Mouse (Mus musculus) limb, embryonic 10.5 days (tissue): ENCODE data around the gene Nme1. TPM values are rescaled to one million over a fixed set of nuclear protein-coding genes. Genes with fewer than 3 reads are reported as not detected.
A peak's percentile ranks its signal among the peaks of the same experiment; 100 is the strongest.
"Not testable (repeated sequence)": the region's sequence is repeated elsewhere in the genome, so short reads cannot be mapped to it uniquely, and the experiment has no call there.

Experiments used
- DNase-seq: peaks from one replicate; pipeline ENCODE4 v3.0.0-alpha.2; 2017; ENCODE audit warnings: low spot score
- H3K27ac ChIP-seq: fragments of 300-500 bp; sonication (generic); 2 replicates; pipeline ENCODE4 v1.5.1; 2016; ENCODE audit warnings: mild to moderate bottlenecking
- H3K27me3 ChIP-seq: fragments of 300-500 bp; sonication (generic); 2 replicates; pipeline ENCODE4 v1.6.1; 2016; ENCODE audit warnings: low read depth, mild to moderate bottlenecking; ENCODE audit not compliant: poor library complexity, severe bottlenecking
- H3K36me3 ChIP-seq: fragments of 300-500 bp; sonication (generic); 2 replicates; pipeline ENCODE4 v1.6.1; 2016; ENCODE audit warnings: mild to moderate bottlenecking, moderate library complexity
- H3K4me1 ChIP-seq: fragments of 300-500 bp; sonication (generic); 2 replicates; pipeline ENCODE4 v1.6.1; 2016
- H3K4me3 ChIP-seq: fragments of 300-500 bp; sonication (generic); 2 replicates; pipeline ENCODE4 v1.5.1; 2016; ENCODE audit warnings: mild to moderate bottlenecking, moderate library complexity
- H3K9me3 ChIP-seq: fragments of 300-500 bp; sonication (generic); replicated peaks from 2 replicates; pipeline ENCODE4 v1.6.1; 2016; ENCODE audit warnings: mild to moderate bottlenecking
- WGBS: fragments of 180-500 bp; shearing (Covaris S2); methylation state at CpG from one replicate; pipeline ENCODE4 v1.1.7; 2016; 5-methylcytosine and 5-hydroxymethylcytosine counted together
- polyA plus RNA-seq: library from polyadenylated mRNA; unstranded; fragments of >200 nt; fragmentation: Nextera tagmentation; extraction: Ambion mirVana; gene quantifications from 2 replicates; pipeline ENCODE4 v1.2.1, GENCODE M21; 2016

The Nme1 gene
- polyA plus RNA-seq, 1 experiment from 2014 or later = 386 TPM

- DNase-seq = no peak
- Histone ChIP-seq H3K27me3 (no peaks in the 10 kb centered on the region), H3K36me3 (peaks cover 74% of the 10 kb centered on the region), H3K4me1 (peaks cover 46% of the 10 kb centered on the region), H3K27ac (peak within 1 kb of the TSS; percentile 93), H3K9me3 (no peaks in the 10 kb centered on the region), H3K4me3 (peak within 1 kb of the TSS; percentile 85)
- WGBS = 5% methylated on average over 6 of the region's 6 CpGs
Measured at GRCm38 (mm10) chr11:93956159-93956558, 12.2 kb downstream of the Nme1 start, which contains the start of gene Nme2. Gene Nme2, minus strand, starts transcription at chr11:93956259.

- H3K4me1 ChIP-seq = peaks cover 46% of the 10 kb centered on the region
- no peaks in the 10 kb centered on the region for H3K9me3 ChIP-seq
- H3K36me3 ChIP-seq = peaks cover 74% of the 10 kb centered on the region
- H3K4me3 ChIP-seq = peak overlapping the region; percentile 85
- H3K27me3 ChIP-seq = no peaks in the 10 kb centered on the region
- peak; percentile 95 for DNase-seq
- peak overlapping the region; percentile 93 for H3K27ac ChIP-seq
- WGBS = under 1% methylated on average over 67 of the region's 67 CpGs
Measured at GRCm38 (mm10) chr11:93955256-93956150, 12.8 kb downstream of the Nme1 start.

GRCm38 (mm10) chr11:93954738-93955255 is 13.5 kb downstream of the Nme1 start:
- H3K36me3 ChIP-seq = peaks cover 74% of the 10 kb centered on the region
- DNase-seq = no peak
- H3K4me3 ChIP-seq = peak overlapping the region; percentile 85
- 54% methylated on average over 13 of the region's 13 CpGs for WGBS
- no peaks in the 10 kb centered on the region for H3K9me3 ChIP-seq
- H3K27me3 ChIP-seq = no peaks in the 10 kb centered on the region
- H3K27ac ChIP-seq = peak overlapping the region; percentile 93
- peaks cover 46% of the 10 kb centered on the region for H3K4me1 ChIP-seq

- Histone ChIP-seq H3K9me3 (no peaks in the 10 kb centered on the region), H3K27ac (no peak overlapping the region), H3K36me3 (peaks cover 72% of the 10 kb centered on the region), H3K4me1 (peaks cover 55% of the 10 kb centered on the region), H3K4me3 (peak overlapping the region; percentile 8; the same call in 1 of the 2 replicates), H3K27me3 (no peaks in the 10 kb centered on the region)
- 87% methylated on average over 5 of the region's 5 CpGs for WGBS
- no peak for DNase-seq
Measured at GRCm38 (mm10) chr11:93952376-93952775, 15.9 kb downstream of the Nme1 start.

- Histone ChIP-seq H3K4me3 (no peak overlapping the region), H3K9me3 (no peaks in the 10 kb centered on the region), H3K27me3 (no peaks in the 10 kb centered on the region), H3K27ac (no peak overlapping the region), H3K4me1 (peaks cover 49% of the 10 kb centered on the region), H3K36me3 (peaks cover 66% of the 10 kb centered on the region)
- WGBS = 94% methylated on average over 1 of the region's 1 CpGs
- DNase-seq = no peak
Measured at GRCm38 (mm10) chr11:93950045-93950444, 18.3 kb downstream of the Nme1 start.

- Histone ChIP-seq H3K4me3 (no peak overlapping the region), H3K4me1 (peaks cover 51% of the 10 kb centered on the region), H3K36me3 (peaks cover 64% of the 10 kb centered on the region), H3K27me3 (no peaks in the 10 kb centered on the region), H3K9me3 (no peaks in the 10 kb centered on the region), H3K27ac (no peak overlapping the region)
- WGBS = 92% methylated on average over 9 of the region's 9 CpGs
- peak; percentile 26 for DNase-seq
Measured at GRCm38 (mm10) chr11:93948887-93949567, 19.3 kb downstream of the Nme1 start.

- Histone ChIP-seq H3K27me3 (no peaks in the 10 kb centered on the region), H3K4me3 (no peak overlapping the region), H3K27ac (no peak overlapping the region), H3K36me3 (peaks cover 58% of the 10 kb centered on the region), H3K9me3 (no peaks in the 10 kb centered on the region), H3K4me1 (peaks cover 35% of the 10 kb centered on the region)
- DNase-seq = no peak
- 49% methylated on average over 3 of the region's 3 CpGs for WGBS
Measured at GRCm38 (mm10) chr11:93944986-93945385, 23.3 kb downstream of the Nme1 start.

GRCm38 (mm10) chr11:93940906-93941305 is 27.4 kb downstream of the Nme1 start:
- no peak overlapping the region for H3K4me3 ChIP-seq
- no peak overlapping the region for H3K27ac ChIP-seq
- peaks cover 71% of the 10 kb centered on the region for H3K36me3 ChIP-seq
- peaks cover 18% of the 10 kb centered on the region for H3K4me1 ChIP-seq
- WGBS = 93% methylated on average over 2 of the region's 2 CpGs
- H3K27me3 ChIP-seq = no peaks in the 10 kb centered on the region
- no peak for DNase-seq
- H3K9me3 ChIP-seq = no peaks in the 10 kb centered on the region

GRCm38 (mm10) chr11:93929106-93929505 is 39.2 kb downstream of the Nme1 start:
- Histone ChIP-seq H3K36me3 (peaks cover 99% of the 10 kb centered on the region), H3K4me1 (no peaks in the 10 kb centered on the region), H3K9me3 (no peaks in the 10 kb centered on the region), H3K4me3 (no peak overlapping the region), H3K27me3 (no peaks in the 10 kb centered on the region), H3K27ac (no peak overlapping the region)
- no peak for DNase-seq

GRCm38 (mm10) chr11:93915019-93915418 is 53.3 kb downstream of the Nme1 start:
- H3K36me3 ChIP-seq = peaks cover 98% of the 10 kb centered on the region
- H3K4me3 ChIP-seq, H3K9me3 ChIP-seq, DNase-seq, H3K4me1 ChIP-seq, H3K27me3 ChIP-seq, H3K27ac ChIP-seq: not testable (repeated sequence)
- WGBS = 90% methylated on average over 2 of the region's 2 CpGs

GRCm38 (mm10) chr11:93911603-93912002 is 56.7 kb downstream of the Nme1 start:
- H3K9me3 ChIP-seq = no peaks in the 10 kb centered on the region
- no peaks in the 10 kb centered on the region for H3K27me3 ChIP-seq
- no peak overlapping the region for H3K27ac ChIP-seq
- DNase-seq = no peak
- no peak overlapping the region for H3K4me3 ChIP-seq
- 93% methylated on average over 3 of the region's 3 CpGs for whole genome bisulfite sequencing
- peaks cover 100% of the 10 kb centered on the region for H3K36me3 ChIP-seq
- H3K4me1 ChIP-seq = no peaks in the 10 kb centered on the region

- no peaks in the 10 kb centered on the region for H3K4me1 ChIP-seq
- H3K36me3 ChIP-seq = peaks cover 95% of the 10 kb centered on the region
- no peak for DNase-seq
- H3K27ac ChIP-seq = no peak overlapping the region
- H3K9me3 ChIP-seq = no peaks in the 10 kb centered on the region
- H3K27me3 ChIP-seq = no peaks in the 10 kb centered on the region
- H3K4me3 ChIP-seq = no peak overlapping the region
- 93% methylated on average over 9 of the region's 9 CpGs for WGBS
Measured at GRCm38 (mm10) chr11:93908829-93909228, 59.5 kb downstream of the Nme1 start.

GRCm38 (mm10) chr11:93907839-93908238 is 60.5 kb downstream of the Nme1 start:
- no peak overlapping the region for H3K4me3 ChIP-seq
- H3K27me3 ChIP-seq = no peaks in the 10 kb centered on the region
- 94% methylated on average over 3 of the region's 3 CpGs for WGBS
- no peaks in the 10 kb centered on the region for H3K9me3 ChIP-seq
- H3K27ac ChIP-seq = no peak overlapping the region
- peaks cover 88% of the 10 kb centered on the region for H3K36me3 ChIP-seq
- no peak for DNase-seq
- no peaks in the 10 kb centered on the region for H3K4me1 ChIP-seq
